Mouse (Mus musculus) limb, embryonic 12.5 days (tissue): ENCODE data around the gene Hist1h3b. TPM values are rescaled to one million over a fixed set of nuclear protein-coding genes. Genes with fewer than 3 reads are reported as not detected.

Experiments
- microRNA-seq: library from miRNA; unstranded; fragments of <30 nt; microRNA quantifications from one replicate; pipeline ENCODE4, GENCODE M21; 2017
- polyA plus RNA-seq: library from polyadenylated mRNA; unstranded; fragments of >200 nt; fragmentation: Nextera tagmentation; extraction: Ambion mirVana; gene quantifications from 2 replicates; pipeline ENCODE4 v1.2.1, GENCODE M21; 2016

The Hist1h3b gene
- polyA plus RNA-seq, 1 experiment from 2014 or later, result 30.1 TPM

Small RNA genes lying within 50 kb of the gene (microRNA-seq; reads per million reads assigned to microRNA genes)
- not detected for gene Gm44314
- not detected for gene Gm44484

Other genes with a start within 250 kb of the Hist1h3b start
- 6.0 and 9.0 TPM in 2 replicates for gene Hist1h4h, start 221.2 kb upstream of the Hist1h3b start, polyA plus RNA-seq
- gene Hist1h2af, start 218.4 kb upstream of the Hist1h3b start, polyA plus RNA-seq, result 9.8 and 16.3 TPM in 2 replicates
- gene Hist1h3g, start 216.8 kb upstream of the Hist1h3b start, polyA plus RNA-seq, result 10.5 and 17.3 TPM in 2 replicates
- 1.4 TPM in 2 replicates for gene Hist1h2bh, start 208.9 kb upstream of the Hist1h3b start, polyA plus RNA-seq
- 2.1 and 3.2 TPM in 2 replicates for gene Hist1h3f, start 208.2 kb upstream of the Hist1h3b start, polyA plus RNA-seq
- 2.7 and 3.6 TPM in 2 replicates for gene Hist1h4f, start 200.6 kb upstream of the Hist1h3b start, polyA plus RNA-seq
- 0.58 and 0.80 TPM in 2 replicates for gene Hist1h1d, start 199.0 kb upstream of the Hist1h3b start, polyA plus RNA-seq
- gene Hist1h3e, start 189.9 kb upstream of the Hist1h3b start, polyA plus RNA-seq, result 11.1 and 12.8 TPM in 2 replicates
- 153 and 213 TPM in 2 replicates for gene Hist1h2ae, start 181.0 kb upstream of the Hist1h3b start, polyA plus RNA-seq
- gene Hist1h2bg, start 180.9 kb upstream of the Hist1h3b start, polyA plus RNA-seq, result 16.5 and 25.4 TPM in 2 replicates
- 12.5 and 21.2 TPM in 2 replicates for gene Hist1h2bf, start 178.1 kb upstream of the Hist1h3b start, polyA plus RNA-seq
- gene Hist1h2ad, start 177.9 kb upstream of the Hist1h3b start, polyA plus RNA-seq, result 1.9 and 2.7 TPM in 2 replicates
- 9.5 and 11.3 TPM in 2 replicates for gene Hist1h3d, start 176.5 kb upstream of the Hist1h3b start, polyA plus RNA-seq
- gene Hist1h4d, start 170.7 kb upstream of the Hist1h3b start, polyA plus RNA-seq, result 139 and 158 TPM in 2 replicates
- gene Hist1h2be, start 131.1 kb upstream of the Hist1h3b start, polyA plus RNA-seq, result 2.2 and 3.7 TPM in 2 replicates
- gene Hist1h1e, start 129.7 kb upstream of the Hist1h3b start, polyA plus RNA-seq, result 24.6 and 30.8 TPM in 2 replicates
- gene Hist1h2ac, start 68.3 kb upstream of the Hist1h3b start, polyA plus RNA-seq, result 1.1 and 1.3 TPM in 2 replicates
- 29.3 and 33.7 TPM in 2 replicates for gene Hist1h2bc, start 68.1 kb upstream of the Hist1h3b start, polyA plus RNA-seq
- gene Hist1h1t, start 56.5 kb upstream of the Hist1h3b start, polyA plus RNA-seq, result not detected in 2 replicates
- 13.4 and 18.4 TPM in 2 replicates for gene Hist1h4c, start 53.8 kb upstream of the Hist1h3b start, polyA plus RNA-seq
- 3.8 and 4.2 TPM in 2 replicates for gene Hfe, start 41.4 kb upstream of the Hist1h3b start, polyA plus RNA-seq
- 20.1 and 21.4 TPM in 2 replicates for gene Hist1h1c, start 13.5 kb upstream of the Hist1h3b start, polyA plus RNA-seq
- 20.7 and 22.1 TPM in 2 replicates for gene Hist1h3c, start 6.7 kb upstream of the Hist1h3b start, polyA plus RNA-seq
- 6.3 and 6.7 TPM in 2 replicates for gene Hist1h2bb, start 5.5 kb upstream of the Hist1h3b start, polyA plus RNA-seq
- 77.8 and 92.9 TPM in 2 replicates for gene Hist1h2ab, start 1.1 kb upstream of the Hist1h3b start, polyA plus RNA-seq
- gene Hist1h4b, start 4.7 kb downstream of the Hist1h3b start, polyA plus RNA-seq, result 9.1 and 10.7 TPM in 2 replicates
- 1.2 and 1.4 TPM in 2 replicates for gene Hist1h4a, start 9.0 kb downstream of the Hist1h3b start, polyA plus RNA-seq
- gene Hist1h3a, start 10.1 kb downstream of the Hist1h3b start, polyA plus RNA-seq, result 11.9 and 12.8 TPM in 2 replicates
- 6.3 and 7.4 TPM in 2 replicates for gene Hist1h1a, start 11.4 kb downstream of the Hist1h3b start, polyA plus RNA-seq
- 0.16 TPM in 1 of 2 replicates, not detected in the other for gene Trim38, start 17.6 kb downstream of the Hist1h3b start, polyA plus RNA-seq
- gene Slc17a2, start 54.7 kb downstream of the Hist1h3b start, polyA plus RNA-seq, result not detected in 2 replicates
- 0.06 TPM in 1 of 2 replicates, not detected in the other for gene Slc17a3, start 87.2 kb downstream of the Hist1h3b start, polyA plus RNA-seq
- gene Slc17a1, start 115.5 kb downstream of the Hist1h3b start, polyA plus RNA-seq, result not detected in 2 replicates
- gene Slc17a4, start 162.7 kb downstream of the Hist1h3b start, polyA plus RNA-seq, result not detected in 2 replicates
- not detected in 2 replicates for gene Hist1h2ba, start 181.9 kb downstream of the Hist1h3b start, polyA plus RNA-seq
- gene Hist1h2aa, start 182.2 kb downstream of the Hist1h3b start, polyA plus RNA-seq, result not detected in 2 replicates
- not detected in 2 replicates for gene Scgn, start 238.9 kb downstream of the Hist1h3b start, polyA plus RNA-seq